Mouse (Mus musculus): ENCODE measurements around the gene Htt. TPM values are rescaled to one million over a fixed set of nuclear protein-coding genes. Genes with fewer than 3 reads are reported as not detected.
A peak's percentile ranks its signal among the peaks of the same experiment; 100 is the strongest.
"Not testable (repeated sequence)": the region's sequence is repeated elsewhere in the genome, so short reads cannot be mapped to it uniquely, and the experiment has no call there.

Gene Htt
- 16.2 and 24.6 TPM in 2 replicates for polyA plus RNA-seq (2014; fragmentation: Nextera tagmentation; extraction: Ambion mirVana)

- Histone ChIP-seq H3K9ac (ENCODE audit: low read depth, low read length) (peak within 1 kb of the TSS; percentile 90), H3K36me3 (ENCODE audit: control insufficient read depth, insufficient read depth, low read length) (no peaks in the 10 kb centered on the region), H3K4me1 (replicated peaks; ENCODE audit: control insufficient read depth, insufficient read depth, low read length) (peaks cover 3% of the 10 kb centered on the region; the same call in 1 of the 2 replicates), H3K4me3 (ENCODE audit: low read depth, low read length) (peak within 1 kb of the TSS; percentile 98), H3K27me3 (ENCODE audit: control insufficient read depth, insufficient read depth, low read length) (no peaks in the 10 kb centered on the region), H3K27ac (ENCODE audit: low read depth, low read length) (peak within 1 kb of the TSS; percentile 90), H3K4me2 (replicated peaks; ENCODE audit: low read depth, low read length) (peak within 1 kb of the TSS; percentile 88), H3K9me3 (ENCODE audit: control insufficient read depth, low read length) (no peaks in the 10 kb centered on the region)
- peak; percentile 99 for ATAC-seq (ENCODE audit: low FRiP score)
- DNase-seq (ENCODE audit: low spot score) = peak; percentile 96
- WGBS = 0% methylated on average over 35 of the region's 35 CpGs
These were observed at the start of gene Htt for GRCm38 (mm10) chr5:34761509-34761908. Gene Htt, plus strand, starts transcription at chr5:34761740.

DNA sequence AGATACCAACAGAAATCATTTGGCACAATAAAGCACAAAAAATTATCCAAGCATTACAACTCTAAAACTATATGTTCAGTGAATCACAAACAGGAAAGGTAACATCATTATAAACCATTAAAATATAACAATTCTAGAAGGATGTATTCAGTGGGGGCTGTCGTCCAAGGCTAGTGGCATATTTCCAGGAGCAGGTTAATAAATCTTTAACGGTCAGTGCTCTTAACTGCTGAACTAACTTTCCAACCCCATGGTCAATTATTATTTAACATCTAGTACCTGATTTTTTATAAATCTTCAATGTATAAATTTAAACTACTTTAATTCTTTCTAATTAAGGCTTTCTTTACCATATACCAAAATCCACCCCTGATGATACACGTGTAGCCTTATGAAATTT, 47.2 kb upstream of the Htt start:
- WGBS = 86% methylated on average over 3 of the region's 3 CpGs
- not testable (repeated sequence) for H3K27ac ChIP-seq (ENCODE audit: low read depth, low read length); H3K9ac ChIP-seq (ENCODE audit: low read depth, low read length); H3K27me3 ChIP-seq (ENCODE audit: control insufficient read depth, insufficient read depth, low read length); H3K36me3 ChIP-seq (ENCODE audit: control insufficient read depth, insufficient read depth, low read length); DNase-seq (ENCODE audit: low spot score); H3K4me2 ChIP-seq (replicated peaks; ENCODE audit: low read depth, low read length); ATAC-seq (ENCODE audit: low FRiP score); H3K9me3 ChIP-seq (ENCODE audit: control insufficient read depth, low read length); H3K4me1 ChIP-seq (replicated peaks; ENCODE audit: control insufficient read depth, insufficient read depth, low read length); H3K4me3 ChIP-seq (ENCODE audit: low read depth, low read length)

DNA sequence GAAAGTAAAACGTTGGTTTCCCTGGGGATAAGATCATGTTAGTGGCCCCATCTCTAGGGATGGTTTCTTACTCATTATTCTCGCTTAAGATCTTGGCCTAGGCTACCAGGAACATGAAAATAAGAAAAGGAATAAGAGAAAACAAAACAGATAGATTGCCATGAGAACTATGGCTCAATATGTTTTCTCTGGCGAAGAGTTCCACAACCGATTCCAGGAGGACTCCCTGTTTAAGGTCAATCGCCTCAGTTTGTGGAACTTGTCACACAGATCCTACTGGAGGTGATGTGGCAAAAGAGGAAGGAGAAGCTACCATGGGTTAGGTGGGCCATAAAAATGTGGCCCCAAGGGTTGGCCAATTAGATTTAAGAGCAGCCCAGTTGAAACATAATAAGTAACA, 46.7 kb upstream of the Htt start:
- H3K9ac ChIP-seq (ENCODE audit: low read depth, low read length) = no peak overlapping the region
- H3K36me3 ChIP-seq (ENCODE audit: control insufficient read depth, insufficient read depth, low read length) = no peaks in the 10 kb centered on the region
- 87% methylated on average over 5 of the region's 5 CpGs for WGBS
- DNase-seq (ENCODE audit: low spot score) = no peak
- no peaks in the 10 kb centered on the region for H3K9me3 ChIP-seq (ENCODE audit: control insufficient read depth, low read length)
- no peak for ATAC-seq (ENCODE audit: low FRiP score)
- H3K4me1 ChIP-seq (replicated peaks; ENCODE audit: control insufficient read depth, insufficient read depth, low read length) = no peaks in the 10 kb centered on the region
- no peak overlapping the region for H3K4me2 ChIP-seq (replicated peaks; ENCODE audit: low read depth, low read length)
- H3K4me3 ChIP-seq (ENCODE audit: low read depth, low read length) = no peak overlapping the region
- H3K27ac ChIP-seq (ENCODE audit: low read depth, low read length) = no peak overlapping the region
- no peaks in the 10 kb centered on the region for H3K27me3 ChIP-seq (ENCODE audit: control insufficient read depth, insufficient read depth, low read length)

DNA sequence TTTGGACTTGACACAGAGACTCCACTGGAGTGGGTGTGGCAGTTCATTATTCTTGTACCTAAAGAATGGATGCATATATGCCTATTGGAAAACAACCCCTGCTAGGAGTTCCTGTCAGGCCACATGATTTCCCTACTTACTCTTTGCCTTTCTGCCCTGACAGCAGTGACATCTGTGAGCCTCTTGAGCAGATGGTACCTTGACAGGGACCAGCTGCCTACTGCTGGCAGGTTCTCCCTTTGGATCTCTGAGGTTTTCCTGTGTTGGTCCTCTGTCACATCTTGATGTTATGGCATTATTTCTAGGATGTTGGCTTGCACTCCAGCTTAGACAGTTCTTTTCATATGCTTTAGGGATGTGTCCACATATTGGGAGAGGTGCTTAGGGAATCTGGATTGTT, 32.4 kb upstream of the Htt start:
- no peaks in the 10 kb centered on the region for H3K36me3 ChIP-seq (ENCODE audit: control insufficient read depth, insufficient read depth, low read length)
- H3K27me3 ChIP-seq (ENCODE audit: control insufficient read depth, insufficient read depth, low read length) = no peaks in the 10 kb centered on the region
- H3K9me3 ChIP-seq (ENCODE audit: control insufficient read depth, low read length) = no peaks in the 10 kb centered on the region
- no peak overlapping the region for H3K4me2 ChIP-seq (replicated peaks; ENCODE audit: low read depth, low read length)
- no peak overlapping the region for H3K4me3 ChIP-seq (ENCODE audit: low read depth, low read length)
- no peak overlapping the region for H3K27ac ChIP-seq (ENCODE audit: low read depth, low read length)
- H3K9ac ChIP-seq (ENCODE audit: low read depth, low read length) = no peak overlapping the region
- DNase-seq (ENCODE audit: low spot score) = no peak
- no peaks in the 10 kb centered on the region for H3K4me1 ChIP-seq (replicated peaks; ENCODE audit: control insufficient read depth, insufficient read depth, low read length)
- no peak for ATAC-seq (ENCODE audit: low FRiP score)

GRCm38 (mm10) chr5:34730255-34730654, 31.3 kb upstream of the Htt start:
- no peak for DNase-seq (ENCODE audit: low spot score)

GRCm38 (mm10) chr5:34751477-34751876, 10.1 kb upstream of the Htt start:
- WGBS = 71% methylated on average over 3 of the region's 3 CpGs

More at GRCm38 (mm10) chr5:34730255-34730654, 31.3 kb upstream of the Htt start:
- no peaks in the 10 kb centered on the region for H3K4me1 ChIP-seq (replicated peaks; ENCODE audit: control insufficient read depth, insufficient read depth, low read length)
- H3K4me2 ChIP-seq (replicated peaks; ENCODE audit: low read depth, low read length) = no peak overlapping the region
- no peak overlapping the region for H3K4me3 ChIP-seq (ENCODE audit: low read depth, low read length)
- WGBS = 67% methylated on average over 1 of the region's 1 CpGs
- no peak overlapping the region for H3K27ac ChIP-seq (ENCODE audit: low read depth, low read length)
- no peaks in the 10 kb centered on the region for H3K27me3 ChIP-seq (ENCODE audit: control insufficient read depth, insufficient read depth, low read length)
- ATAC-seq (ENCODE audit: low FRiP score) = no peak
- no peak overlapping the region for H3K9ac ChIP-seq (ENCODE audit: low read depth, low read length)
- H3K36me3 ChIP-seq (ENCODE audit: control insufficient read depth, insufficient read depth, low read length) = no peaks in the 10 kb centered on the region
- H3K9me3 ChIP-seq (ENCODE audit: control insufficient read depth, low read length) = no peaks in the 10 kb centered on the region

GRCm38 (mm10) chr5:34758762-34759161, 2.8 kb upstream of the Htt start:
- H3K4me3 ChIP-seq (ENCODE audit: low read depth, low read length) = no peak overlapping the region
- no peak overlapping the region for H3K27ac ChIP-seq (ENCODE audit: low read depth, low read length)
- peaks cover 3% of the 10 kb centered on the region; the same call in 1 of the 2 replicates for H3K4me1 ChIP-seq (replicated peaks; ENCODE audit: control insufficient read depth, insufficient read depth, low read length)
- DNase-seq (ENCODE audit: low spot score) (no peak), ATAC-seq (ENCODE audit: low FRiP score) (no peak)
- H3K4me2 ChIP-seq (replicated peaks; ENCODE audit: low read depth, low read length) = no peak overlapping the region
- H3K9ac ChIP-seq (ENCODE audit: low read depth, low read length) = no peak overlapping the region
- H3K27me3 ChIP-seq (ENCODE audit: control insufficient read depth, insufficient read depth, low read length) = no peaks in the 10 kb centered on the region
- H3K9me3 ChIP-seq (ENCODE audit: control insufficient read depth, low read length) = no peaks in the 10 kb centered on the region
- H3K36me3 ChIP-seq (ENCODE audit: control insufficient read depth, insufficient read depth, low read length) = no peaks in the 10 kb centered on the region
- WGBS = 83% methylated on average over 1 of the region's 1 CpGs

More at GRCm38 (mm10) chr5:34751477-34751876, 10.1 kb upstream of the Htt start:
- H3K4me3 ChIP-seq (ENCODE audit: low read depth, low read length) = no peak overlapping the region
- no peak for DNase-seq (ENCODE audit: low spot score)
- H3K27ac ChIP-seq (ENCODE audit: low read depth, low read length) = no peak overlapping the region
- no peaks in the 10 kb centered on the region for H3K4me1 ChIP-seq (replicated peaks; ENCODE audit: control insufficient read depth, insufficient read depth, low read length)
- H3K9ac ChIP-seq (ENCODE audit: low read depth, low read length) = no peak overlapping the region
- no peaks in the 10 kb centered on the region for H3K36me3 ChIP-seq (ENCODE audit: control insufficient read depth, insufficient read depth, low read length)
- H3K9me3 ChIP-seq (ENCODE audit: control insufficient read depth, low read length) = no peaks in the 10 kb centered on the region
- H3K4me2 ChIP-seq (replicated peaks; ENCODE audit: low read depth, low read length) = no peak overlapping the region
- no peak for ATAC-seq (ENCODE audit: low FRiP score)
- H3K27me3 ChIP-seq (ENCODE audit: control insufficient read depth, insufficient read depth, low read length) = no peaks in the 10 kb centered on the region

DNA sequence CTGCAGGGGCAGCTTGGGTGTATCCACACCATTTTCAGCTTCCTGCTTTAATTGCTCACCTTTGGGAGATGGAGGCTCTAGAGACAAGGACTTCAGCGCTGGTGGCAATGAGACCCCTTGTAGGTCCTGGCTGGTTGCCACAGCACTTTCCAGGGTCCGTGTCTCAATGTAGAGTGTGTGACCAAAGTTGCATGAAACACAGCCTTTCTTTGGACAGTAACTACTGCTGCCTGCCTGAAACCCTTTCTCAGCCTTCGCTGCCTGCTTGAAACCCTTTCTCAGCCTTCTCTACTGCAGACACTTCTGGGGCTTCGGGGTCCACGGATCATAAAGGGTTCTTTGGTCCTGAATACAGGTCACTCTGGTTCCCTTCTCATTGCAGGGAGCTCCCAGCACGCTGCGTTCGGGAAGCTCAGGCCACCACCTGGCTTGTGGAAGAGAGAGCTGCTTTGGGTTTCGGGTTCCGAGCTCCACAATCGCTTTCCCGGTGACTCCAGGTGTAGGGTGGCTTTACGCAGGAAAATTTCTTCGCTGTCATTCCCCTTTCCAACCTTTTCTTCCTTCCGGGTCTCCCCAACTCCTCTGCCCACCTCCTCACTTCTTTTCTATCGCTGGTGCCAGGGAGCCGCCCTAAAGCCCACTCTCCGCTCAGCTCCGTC, 561 bp upstream of the Htt start:
- Histone ChIP-seq H3K27ac (ENCODE audit: low read depth, low read length) (peak overlapping the region; percentile 90), H3K4me2 (replicated peaks; ENCODE audit: low read depth, low read length) (peak overlapping the region; percentile 88), H3K4me1 (replicated peaks; ENCODE audit: control insufficient read depth, insufficient read depth, low read length) (peaks cover 3% of the 10 kb centered on the region; the same call in 1 of the 2 replicates), H3K9ac (ENCODE audit: low read depth, low read length) (peak overlapping the region; percentile 59), H3K4me3 (ENCODE audit: low read depth, low read length) (peak overlapping the region; percentile 98), H3K36me3 (ENCODE audit: control insufficient read depth, insufficient read depth, low read length) (no peaks in the 10 kb centered on the region), H3K9me3 (ENCODE audit: control insufficient read depth, low read length) (no peaks in the 10 kb centered on the region), H3K27me3 (ENCODE audit: control insufficient read depth, insufficient read depth, low read length) (no peaks in the 10 kb centered on the region)
- DNase-seq (ENCODE audit: low spot score) (no peak), ATAC-seq (ENCODE audit: low FRiP score) (peak; percentile 64; the same call in 1 of the 2 replicates)
- WGBS = under 1% methylated on average over 19 of the region's 19 CpGs

- ATAC-seq (ENCODE audit: low FRiP score) = peak; percentile 76
- peak overlapping the region; percentile 63 for H3K4me2 ChIP-seq (replicated peaks; ENCODE audit: low read depth, low read length)
- no peaks in the 10 kb centered on the region for H3K27me3 ChIP-seq (ENCODE audit: control insufficient read depth, insufficient read depth, low read length)
- peak overlapping the region; percentile 90 for H3K9ac ChIP-seq (ENCODE audit: low read depth, low read length)
- peak overlapping the region; percentile 90 for H3K27ac ChIP-seq (ENCODE audit: low read depth, low read length)
- peak overlapping the region; percentile 98 for H3K4me3 ChIP-seq (ENCODE audit: low read depth, low read length)
- WGBS = 1% methylated on average over 29 of the region's 54 CpGs
- no peaks in the 10 kb centered on the region for H3K36me3 ChIP-seq (ENCODE audit: control insufficient read depth, insufficient read depth, low read length)
- H3K9me3 ChIP-seq (ENCODE audit: control insufficient read depth, low read length) = no peaks in the 10 kb centered on the region
- peaks cover 3% of the 10 kb centered on the region; the same call in 1 of the 2 replicates for H3K4me1 ChIP-seq (replicated peaks; ENCODE audit: control insufficient read depth, insufficient read depth, low read length)
- peak; percentile 58 for DNase-seq (ENCODE audit: low spot score)
These were observed 533 bp downstream of the Htt start for GRCm38 (mm10) chr5:34761934-34762611.

Measured in hindbrain, embryonic 11.5 days (tissue).